Mouse (Mus musculus) embryonic facial prominence, embryonic 15.5 days (tissue): ENCODE results near the gene Mns1. TPM values are rescaled to one million over a fixed set of nuclear protein-coding genes. Genes with fewer than 3 reads are reported as not detected.
"Not testable (repeated sequence)": the region's sequence is repeated elsewhere in the genome, so short reads cannot be mapped to it uniquely, and the experiment has no call there.

Experiments used
- ATAC-seq: fragments of 200-750 bp; cut with Nextera tagmentation; 2 replicates; pipeline ENCODE4 v1.8.0; 2017; ENCODE audit warnings: low read depth, moderate TSS enrichment; ENCODE audit not compliant: insufficient number of reproducible peaks, low FRiP score, low TSS enrichment
- H3K27ac ChIP-seq: fragments of 300-500 bp; sonication (generic); replicated peaks from 2 replicates; pipeline ENCODE4 v1.5.1; 2015; ENCODE audit warnings: mild to moderate bottlenecking, inconsistent platforms
- H3K27me3 ChIP-seq: fragments of 300-500 bp; sonication (generic); 2 replicates; pipeline ENCODE4 v1.6.1; 2015; ENCODE audit warnings: inconsistent platforms
- H3K36me3 ChIP-seq: fragments of 300-500 bp; sonication (generic); 2 replicates; pipeline ENCODE4 v1.6.1; 2015; ENCODE audit warnings: mild to moderate bottlenecking, inconsistent platforms
- H3K4me1 ChIP-seq: fragments of 300-500 bp; sonication (generic); 2 replicates; pipeline ENCODE4 v1.6.1; 2015; ENCODE audit warnings: inconsistent platforms
- H3K4me2 ChIP-seq: fragments of 300-500 bp; sonication (generic); replicated peaks from 2 replicates; pipeline ENCODE4 v1.6.1; 2015; ENCODE audit warnings: mild to moderate bottlenecking, inconsistent platforms
- H3K4me3 ChIP-seq: fragments of 300-500 bp; sonication (generic); replicated peaks from 2 replicates; pipeline ENCODE4 v1.5.1; 2015; ENCODE audit warnings: mild to moderate bottlenecking, inconsistent platforms
- H3K9ac ChIP-seq: fragments of 300-500 bp; sonication (generic); 2 replicates; pipeline ENCODE4 v1.6.1; 2015; ENCODE audit warnings: inconsistent platforms
- H3K9me3 ChIP-seq: fragments of 300-500 bp; sonication (generic); replicated peaks from 2 replicates; pipeline ENCODE4 v1.6.1; 2016; ENCODE audit warnings: inconsistent platforms
- WGBS: fragments of 180-500 bp; shearing (Covaris S2); methylation state at CpG from one replicate; pipeline ENCODE4 v1.1.7; 2015; 5-methylcytosine and 5-hydroxymethylcytosine counted together
- polyA plus RNA-seq: library from polyadenylated mRNA; unstranded; fragments of >200 nt; fragmentation: Nextera tagmentation; extraction: Ambion mirVana; gene quantifications from 2 replicates; pipeline ENCODE4 v1.2.1, GENCODE M21; 2015

Mns1 gene
- polyA plus RNA-seq, result 25.7 and 34.4 TPM in 2 replicates

- Histone ChIP-seq H3K4me3 (peak within 1 kb of the TSS; percentile 61), H3K27ac (no peak within 1 kb of the TSS), H3K4me1 (peaks cover 10% of the 10 kb centered on the region), H3K27me3 (no peaks in the 10 kb centered on the region), H3K36me3 (no peaks in the 10 kb centered on the region), H3K9ac (peak within 1 kb of the TSS; percentile 40), H3K4me2 (peak within 1 kb of the TSS; percentile 95), H3K9me3 (no peaks in the 10 kb centered on the region)
- ATAC-seq, result peak; percentile 98
- WGBS, result 1% methylated on average over 43 of the region's 43 CpGs
Measured at GRCm38 (mm10) chr9:72437822-72438701, at the start of gene Mns1. Gene Mns1 (plus strand): TSS chr9:72438011.

GRCm38 (mm10) chr9:72388934-72389333 is 48.9 kb upstream of the Mns1 start:
- no peak overlapping the region for H3K4me2 ChIP-seq
- H3K9me3 ChIP-seq, result no peaks in the 10 kb centered on the region
- H3K4me3 ChIP-seq, result no peak overlapping the region
- H3K27ac ChIP-seq, result no peak overlapping the region
- no peaks in the 10 kb centered on the region for H3K27me3 ChIP-seq
- no peak for ATAC-seq
- no peak overlapping the region for H3K9ac ChIP-seq
- 79% methylated on average over 4 of the region's 4 CpGs for WGBS
- H3K4me1 ChIP-seq, result peaks cover 8% of the 10 kb centered on the region
- H3K36me3 ChIP-seq, result no peaks in the 10 kb centered on the region

- WGBS, result 78% methylated on average over 14 of the region's 14 CpGs
- peaks cover 11% of the 10 kb centered on the region for H3K4me1 ChIP-seq
- H3K27me3 ChIP-seq, result no peaks in the 10 kb centered on the region
- no peak for ATAC-seq
- no peak overlapping the region for H3K4me3 ChIP-seq
- H3K4me2 ChIP-seq, result no peak overlapping the region
- no peaks in the 10 kb centered on the region for H3K36me3 ChIP-seq
- H3K9me3 ChIP-seq, result no peaks in the 10 kb centered on the region
- H3K9ac ChIP-seq, result no peak overlapping the region
- no peak overlapping the region for H3K27ac ChIP-seq
Measured at GRCm38 (mm10) chr9:72389431-72390002, 48.3 kb upstream of the Mns1 start.

- H3K9me3 ChIP-seq, result no peaks in the 10 kb centered on the region
- no peaks in the 10 kb centered on the region for H3K36me3 ChIP-seq
- H3K4me2 ChIP-seq, result no peak overlapping the region
- H3K27me3 ChIP-seq, result no peaks in the 10 kb centered on the region
- H3K27ac ChIP-seq, result no peak overlapping the region
- ATAC-seq, result 0 out of 2 replicates have a peak, but pooled peaks have one; percentile 57
- no peak overlapping the region for H3K9ac ChIP-seq
- H3K4me1 ChIP-seq, result peaks cover 11% of the 10 kb centered on the region
- 77% methylated on average over 12 of the region's 12 CpGs for WGBS
- H3K4me3 ChIP-seq, result no peak overlapping the region
Measured at GRCm38 (mm10) chr9:72390321-72391077, 47.3 kb upstream of the Mns1 start.

DNA sequence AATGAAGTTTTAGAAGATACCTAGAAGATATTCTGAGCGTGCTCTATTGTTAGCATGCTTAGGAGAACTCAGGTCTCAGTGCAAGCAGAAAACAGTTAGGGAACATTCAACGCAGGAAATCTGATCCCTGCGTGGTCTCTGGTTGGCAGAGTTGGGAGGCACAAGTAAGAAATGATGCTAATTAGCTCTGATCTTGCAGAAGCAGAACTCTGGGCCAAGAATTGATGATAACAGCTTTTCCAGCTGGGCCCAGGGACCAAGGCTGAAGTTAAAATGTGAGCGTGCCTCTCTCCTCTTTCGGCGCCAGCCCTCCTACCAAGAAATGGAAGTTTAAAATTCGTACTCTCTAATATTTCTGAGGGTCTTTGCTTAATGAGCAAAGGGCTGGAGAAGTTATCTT is 45.1 kb upstream of the Mns1 start:
- no peak overlapping the region for H3K27ac ChIP-seq
- no peak overlapping the region for H3K4me2 ChIP-seq
- H3K4me3 ChIP-seq, result no peak overlapping the region
- WGBS, result 52% methylated on average over 7 of the region's 7 CpGs
- no peaks in the 10 kb centered on the region for H3K36me3 ChIP-seq
- peaks cover 11% of the 10 kb centered on the region for H3K4me1 ChIP-seq
- H3K9ac ChIP-seq, result no peak overlapping the region
- no peaks in the 10 kb centered on the region for H3K27me3 ChIP-seq
- ATAC-seq, result no peak
- no peaks in the 10 kb centered on the region for H3K9me3 ChIP-seq

DNA sequence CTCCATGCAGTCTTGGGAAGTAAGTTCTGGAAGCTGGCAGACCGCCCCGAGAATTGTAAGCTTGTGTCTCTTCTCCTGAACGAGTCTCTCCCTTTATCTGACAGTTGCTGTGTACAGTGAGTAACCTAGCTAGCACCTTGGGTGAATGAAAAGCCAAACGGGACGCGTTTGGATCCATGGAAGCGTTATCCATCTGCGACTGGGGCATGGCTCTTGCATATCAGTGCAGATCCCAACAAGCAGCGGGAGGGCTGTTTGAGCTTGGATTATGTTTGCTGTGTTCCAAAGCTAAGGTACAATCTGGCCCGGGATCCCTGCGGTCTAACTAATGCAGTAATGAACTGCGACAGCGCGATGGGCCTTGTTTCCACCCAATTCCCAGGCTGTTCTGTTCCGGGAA is 44.6 kb upstream of the Mns1 start:
- ATAC-seq, result no peak
- 76% methylated on average over 15 of the region's 15 CpGs for WGBS
- no peaks in the 10 kb centered on the region for H3K27me3 ChIP-seq

GRCm38 (mm10) chr9:72393869-72394341 is 43.9 kb upstream of the Mns1 start:
- 29% methylated on average over 8 of the region's 8 CpGs for WGBS
- Histone ChIP-seq H3K9ac (no peak overlapping the region), H3K36me3 (no peaks in the 10 kb centered on the region), H3K27me3 (no peaks in the 10 kb centered on the region), H3K4me2 (no peak overlapping the region), H3K27ac (no peak overlapping the region), H3K4me1 (peaks cover 11% of the 10 kb centered on the region), H3K4me3 (no peak overlapping the region), H3K9me3 (no peaks in the 10 kb centered on the region)
- no peak for ATAC-seq

More for the DNA sequence above, 44.6 kb upstream of the Mns1 start:
- no peaks in the 10 kb centered on the region for H3K36me3 ChIP-seq
- no peaks in the 10 kb centered on the region for H3K9me3 ChIP-seq
- H3K27ac ChIP-seq, result no peak overlapping the region
- H3K9ac ChIP-seq, result no peak overlapping the region
- H3K4me2 ChIP-seq, result no peak overlapping the region
- no peak overlapping the region for H3K4me3 ChIP-seq
- H3K4me1 ChIP-seq, result peaks cover 11% of the 10 kb centered on the region

GRCm38 (mm10) chr9:72400121-72400520 is 37.7 kb upstream of the Mns1 start:
- no peak overlapping the region for H3K27ac ChIP-seq
- H3K4me1 ChIP-seq, result no peaks in the 10 kb centered on the region
- no peaks in the 10 kb centered on the region for H3K36me3 ChIP-seq
- 24% methylated on average over 4 of the region's 4 CpGs for WGBS
- no peak for ATAC-seq
- H3K9ac ChIP-seq, result no peak overlapping the region
- no peaks in the 10 kb centered on the region for H3K27me3 ChIP-seq
- no peak overlapping the region for H3K4me2 ChIP-seq
- no peak overlapping the region for H3K4me3 ChIP-seq
- no peaks in the 10 kb centered on the region for H3K9me3 ChIP-seq

GRCm38 (mm10) chr9:72401769-72402168 is 36.0 kb upstream of the Mns1 start:
- 68% methylated on average over 4 of the region's 4 CpGs for WGBS
- not testable (repeated sequence) for H3K36me3 ChIP-seq, H3K27ac ChIP-seq, H3K27me3 ChIP-seq, H3K4me3 ChIP-seq, H3K4me2 ChIP-seq, H3K9ac ChIP-seq, ATAC-seq, H3K4me1 ChIP-seq, H3K9me3 ChIP-seq

DNA sequence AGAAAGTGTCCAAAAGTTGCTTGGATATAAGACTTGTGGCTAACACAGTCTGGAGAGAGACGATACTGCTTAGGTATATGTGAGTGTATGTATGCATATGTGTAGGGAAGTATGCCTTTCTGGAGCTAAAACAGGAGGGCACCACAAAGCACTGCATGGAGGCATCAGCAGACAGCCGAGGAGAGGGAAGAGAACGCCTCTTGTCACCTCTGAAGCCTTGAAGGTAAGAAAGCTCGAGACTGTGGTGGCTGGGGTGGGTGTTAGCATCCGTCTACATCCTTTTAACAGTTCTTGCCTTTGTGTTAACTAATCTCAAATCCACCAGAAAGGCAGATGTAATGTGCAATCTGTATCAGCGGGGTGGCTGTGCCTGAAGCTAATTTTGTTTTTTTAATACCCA is 34.4 kb upstream of the Mns1 start:
- Histone ChIP-seq H3K27me3 (no peaks in the 10 kb centered on the region), H3K4me3 (no peak overlapping the region), H3K4me2 (no peak overlapping the region), H3K36me3 (no peaks in the 10 kb centered on the region), H3K9ac (no peak overlapping the region), H3K4me1 (peaks cover 4% of the 10 kb centered on the region), H3K9me3 (no peaks in the 10 kb centered on the region), H3K27ac (no peak overlapping the region)
- ATAC-seq, result no peak
- WGBS, result 65% methylated on average over 6 of the region's 6 CpGs

DNA sequence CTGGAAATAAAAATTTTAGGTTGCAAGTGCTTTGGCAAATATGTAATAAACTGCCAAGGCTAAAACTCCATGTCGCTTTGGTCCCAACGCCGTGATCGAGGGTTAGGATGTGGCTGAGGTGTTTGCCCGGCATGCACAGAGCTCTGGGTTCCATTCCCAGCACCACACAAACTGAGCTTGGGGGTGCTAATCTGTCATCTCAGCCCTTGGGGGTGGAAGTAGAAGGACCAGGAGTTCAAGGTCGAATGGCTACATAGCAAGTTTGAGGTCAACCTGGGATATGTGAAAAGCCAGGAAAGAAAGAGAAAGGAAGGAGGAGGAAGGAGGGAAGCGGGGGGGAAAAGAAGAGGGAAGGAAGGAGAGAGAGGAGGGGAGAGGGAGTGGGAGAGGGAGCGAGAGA is 33.4 kb upstream of the Mns1 start:
- no peak overlapping the region for H3K4me2 ChIP-seq
- H3K9me3 ChIP-seq, result no peaks in the 10 kb centered on the region
- ATAC-seq, result no peak
- no peak overlapping the region for H3K9ac ChIP-seq
- H3K4me1 ChIP-seq, result peaks cover 4% of the 10 kb centered on the region
- no peaks in the 10 kb centered on the region for H3K27me3 ChIP-seq
- no peaks in the 10 kb centered on the region for H3K36me3 ChIP-seq
- H3K4me3 ChIP-seq, result no peak overlapping the region
- WGBS, result 84% methylated on average over 8 of the region's 8 CpGs
- H3K27ac ChIP-seq, result no peak overlapping the region
